Mouse (Mus musculus) brain, embryonic 18.5 days (tissue): ENCODE data around the gene Mrpl49.
A peak's percentile ranks its signal among the peaks of the same experiment; 100 is the strongest.

ENCODE experiments used
- DNase-seq: peaks from one replicate; pipeline ENCODE4 v3.0.0-alpha.2; 2012; ENCODE audit warnings: low read depth, low spot score

The Mrpl49 gene

DNA sequence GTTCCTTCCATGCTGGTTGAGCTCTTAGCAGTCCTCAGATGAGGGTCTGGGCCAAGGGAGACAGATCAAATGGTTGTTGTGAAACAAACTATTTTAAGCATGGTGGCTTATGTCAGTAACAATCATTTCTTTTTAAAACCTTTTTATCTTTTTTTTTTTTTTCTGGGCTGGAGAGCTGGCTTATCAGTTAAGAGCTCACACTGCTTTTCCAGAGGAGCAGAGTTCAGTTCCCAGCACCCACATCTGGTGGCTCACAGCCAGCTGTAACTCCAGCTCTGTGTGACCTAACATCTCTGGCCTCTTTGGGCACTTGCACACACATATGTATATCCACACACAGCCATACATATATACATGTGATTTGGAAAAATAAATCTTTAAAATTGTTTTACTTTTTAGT, 19.9 kb downstream of the Mrpl49 start:
- no peak for DNase-seq

DNA sequence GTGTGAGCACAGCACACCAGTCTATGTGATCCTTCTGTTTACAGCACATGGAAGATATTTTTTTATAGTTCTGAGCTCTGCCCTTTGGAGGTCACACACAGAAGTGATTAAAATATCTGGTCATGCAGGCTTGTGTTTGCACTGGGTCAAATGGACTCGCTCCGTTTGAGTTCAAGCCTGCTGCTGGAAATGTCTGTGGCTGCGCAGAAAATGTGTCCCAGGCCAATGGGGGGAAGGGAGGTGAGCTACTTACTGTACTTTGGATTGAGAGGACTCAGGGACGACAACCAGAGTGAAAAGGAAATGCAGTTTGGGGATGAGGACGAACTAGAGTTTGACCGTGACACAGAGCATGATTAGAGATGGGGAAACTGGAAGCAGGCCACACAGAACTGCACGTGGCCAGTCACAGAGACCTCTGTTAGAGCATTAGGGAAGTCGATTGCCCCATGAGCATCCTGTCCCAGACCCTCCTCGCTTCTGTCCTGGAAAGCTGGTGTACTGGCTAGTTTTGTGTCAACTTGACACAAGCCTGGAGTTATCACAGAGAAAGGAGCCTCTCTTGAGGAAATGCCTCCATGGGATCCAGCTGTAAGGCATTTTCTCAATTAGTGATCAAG, 21.5 kb downstream of the Mrpl49 start:
- DNase-seq: no peak

DNA sequence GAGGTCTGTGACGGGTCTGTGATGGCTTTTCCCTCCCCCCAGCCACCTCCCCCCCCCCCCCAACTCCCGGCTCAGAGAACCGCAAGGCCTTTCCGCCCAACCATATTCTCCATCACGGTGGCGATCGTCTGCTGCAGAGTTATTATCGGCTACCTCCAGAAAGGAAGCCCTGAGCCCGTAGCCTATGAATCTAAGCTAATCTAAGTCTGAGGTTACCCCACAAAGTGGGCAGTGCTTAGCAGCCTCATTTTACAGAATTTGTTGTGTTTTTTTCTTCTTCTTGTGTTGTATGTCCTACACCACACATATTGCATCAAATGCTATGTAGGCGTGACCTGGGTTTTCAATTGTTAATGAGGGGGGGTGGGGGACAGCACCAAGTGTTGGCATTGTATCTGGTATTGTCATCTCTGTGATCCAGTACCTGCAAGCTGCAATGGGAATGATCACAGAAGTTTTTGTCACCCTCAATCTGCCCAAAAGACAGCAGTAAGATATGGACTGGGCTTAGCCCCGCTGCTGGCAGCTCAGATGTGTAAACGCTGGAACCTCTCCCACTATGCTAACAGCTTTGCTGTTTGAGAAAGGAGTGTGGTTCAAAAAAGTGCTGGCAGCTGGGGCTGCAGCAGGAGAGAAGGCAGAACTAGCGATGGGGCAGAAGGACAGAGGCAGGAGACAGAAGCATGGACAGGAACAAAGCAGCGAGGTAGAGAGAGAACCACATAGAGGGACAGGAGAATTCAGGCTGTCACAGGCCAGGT, 26.9 kb downstream of the Mrpl49 start:
- DNase-seq: no peak

DNA sequence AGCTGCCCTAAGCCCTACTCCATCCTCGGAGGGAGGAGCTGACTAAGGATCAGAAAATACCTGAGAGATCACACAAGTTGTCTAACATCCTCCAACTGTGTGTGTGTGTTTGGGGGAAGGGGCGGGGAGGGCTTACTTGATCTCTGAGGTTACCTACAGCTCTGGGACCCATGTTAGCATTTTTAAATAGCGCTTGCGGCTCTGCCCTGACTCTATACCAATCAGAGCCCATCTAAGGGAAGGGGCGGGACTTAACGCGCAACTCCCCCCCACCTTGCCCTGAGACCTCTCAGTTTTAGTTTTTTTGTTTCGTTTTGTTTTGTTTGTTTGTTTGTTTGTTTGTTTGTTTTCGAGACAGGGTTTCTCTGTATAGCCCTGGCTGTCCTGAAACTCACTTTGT, 28.2 kb downstream of the Mrpl49 start:
- no peak for DNase-seq

DNA sequence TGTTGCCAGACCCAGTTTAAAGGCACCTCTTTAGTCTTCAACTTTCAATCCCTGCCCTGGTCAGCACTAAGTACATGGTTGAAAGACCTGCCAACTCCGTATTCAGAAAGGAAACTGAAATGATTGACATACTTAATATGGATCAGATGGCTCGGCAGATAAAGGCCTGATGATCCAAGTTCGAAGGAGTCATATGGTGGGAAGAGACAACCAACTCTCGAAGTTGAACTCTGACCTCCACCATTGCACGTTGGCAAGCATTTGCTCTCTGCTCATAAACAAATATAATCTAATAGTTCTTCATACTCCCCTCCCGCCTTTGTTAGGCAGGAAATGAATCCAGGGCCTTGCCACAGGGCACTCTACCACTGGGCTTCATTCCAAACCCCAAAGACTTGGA, 28.6 kb downstream of the Mrpl49 start:
- DNase-seq: no peak

DNA sequence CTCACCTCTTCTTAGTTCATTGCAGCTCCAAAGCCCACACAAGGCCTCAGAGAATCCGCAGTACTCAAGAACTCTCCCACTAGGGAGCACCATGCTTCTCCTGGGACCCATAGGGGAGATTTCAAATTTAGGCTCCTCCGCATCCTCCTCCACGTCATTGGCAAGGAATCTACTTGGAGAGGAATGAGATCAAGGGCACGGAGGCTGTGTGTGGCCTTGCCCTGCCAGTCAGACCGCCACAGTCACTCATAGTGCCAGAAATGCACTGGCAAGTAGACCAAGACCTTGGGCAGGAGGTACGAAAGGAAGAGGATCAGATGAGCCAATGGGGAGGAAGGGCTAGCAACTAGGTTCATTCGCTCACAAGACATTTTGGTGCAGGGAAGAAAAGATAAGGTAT, 33.7 kb downstream of the Mrpl49 start:
- no peak for DNase-seq

DNA sequence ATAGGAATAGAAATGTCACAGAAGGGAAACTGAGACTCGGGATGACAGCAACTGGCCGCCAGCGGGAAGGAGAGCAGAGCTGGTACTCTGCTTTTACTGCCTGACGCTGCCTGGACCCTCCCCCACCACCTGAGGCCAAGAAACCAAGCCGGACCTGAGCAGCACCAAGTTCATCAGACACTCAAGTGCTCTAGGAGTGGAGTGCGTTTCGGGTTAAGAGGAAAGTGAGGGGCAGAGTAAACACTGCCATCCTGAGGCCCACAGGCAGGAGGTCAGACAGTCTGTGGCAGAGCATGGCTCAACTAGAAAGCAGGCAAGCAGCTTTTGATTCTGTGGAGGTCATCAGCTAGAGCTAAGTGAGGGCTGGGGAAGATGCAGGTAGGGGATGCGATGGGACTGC, 34.5 kb downstream of the Mrpl49 start:
- DNase-seq: no peak

DNA sequence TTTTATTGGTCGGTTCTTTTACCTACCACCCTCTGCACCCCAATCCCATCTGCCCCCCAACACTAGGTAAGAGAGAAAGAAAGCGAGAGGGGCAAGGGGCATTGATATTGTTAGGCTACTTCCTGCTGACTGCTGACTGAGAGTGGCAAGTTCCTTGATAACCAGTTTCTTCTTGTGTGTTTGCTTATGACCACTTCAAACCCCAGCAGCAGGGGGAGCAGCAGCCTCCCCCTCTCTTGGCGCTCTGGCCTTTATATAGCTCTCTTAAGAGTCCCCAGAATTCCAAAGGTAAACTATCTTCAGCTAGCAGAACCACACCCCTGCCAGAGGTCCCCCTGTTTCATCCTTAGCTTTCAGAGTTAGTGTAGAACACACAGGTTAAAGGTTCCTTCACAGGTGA, 37.3 kb downstream of the Mrpl49 start:
- no peak for DNase-seq

DNA sequence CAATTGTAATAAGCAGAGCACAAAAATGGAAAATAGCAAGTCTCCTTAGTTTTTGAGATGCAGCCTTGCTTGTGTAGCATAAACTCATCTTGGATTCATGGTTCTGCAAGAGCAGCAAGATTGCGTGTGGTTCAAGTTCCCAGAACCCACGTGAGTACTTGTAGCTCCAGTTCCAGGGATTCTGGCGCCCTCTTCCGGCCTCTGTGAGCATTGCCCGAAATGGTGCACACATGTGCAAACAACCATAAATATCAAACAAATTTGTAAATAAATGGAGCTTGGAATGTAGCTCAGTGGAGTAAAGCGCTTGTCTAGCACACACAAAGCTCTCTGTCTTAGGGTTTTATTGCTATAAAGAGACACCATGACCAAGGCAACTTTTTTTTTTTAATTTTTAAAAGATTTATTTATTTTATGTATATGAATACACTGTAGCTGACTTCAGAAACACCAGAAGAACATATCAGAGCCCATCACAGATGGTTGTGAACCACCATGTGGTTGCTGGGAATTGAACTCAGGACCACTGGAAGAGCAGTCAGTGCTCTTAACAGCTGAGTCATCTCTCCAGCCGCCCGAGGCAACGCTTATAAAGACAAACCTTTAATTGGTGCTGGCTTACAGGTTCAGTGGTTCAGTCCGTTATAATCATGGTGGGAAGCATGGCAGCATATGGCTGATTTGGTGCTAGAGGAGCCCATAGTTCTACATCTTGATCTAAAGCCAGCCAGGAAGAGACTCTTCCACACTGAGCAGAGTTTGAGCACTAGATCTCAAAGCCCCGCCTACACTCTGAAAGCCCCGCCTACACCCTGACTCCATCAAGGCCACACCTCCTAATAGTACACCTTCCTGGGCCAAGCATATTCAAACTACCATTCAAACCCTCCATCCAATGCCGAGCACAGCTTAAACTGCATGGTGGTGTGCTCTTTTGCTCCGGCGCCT, 39.2 kb downstream of the Mrpl49 start:
- peak; percentile 37 for DNase-seq

DNA sequence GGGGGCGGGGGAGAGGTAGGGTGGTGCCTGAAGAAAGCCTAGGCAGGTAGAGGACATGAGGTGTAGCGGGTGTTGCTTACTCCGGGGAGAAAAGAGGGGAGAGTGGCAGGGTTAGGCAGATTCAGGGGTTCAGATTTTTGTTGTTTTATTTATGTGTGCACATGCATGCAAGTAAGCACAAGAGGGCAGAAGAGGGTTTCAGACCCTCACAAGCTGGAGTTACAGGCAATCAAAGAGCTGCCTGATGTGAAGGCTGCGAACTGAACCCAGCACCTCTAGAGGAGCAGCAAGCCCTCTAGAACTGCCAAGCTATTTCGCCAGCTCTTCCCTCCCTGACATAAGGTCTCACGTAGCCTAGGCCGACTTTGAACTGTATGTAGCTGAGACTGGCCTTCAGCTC, 41.1 kb downstream of the Mrpl49 start:
- no peak for DNase-seq

DNA sequence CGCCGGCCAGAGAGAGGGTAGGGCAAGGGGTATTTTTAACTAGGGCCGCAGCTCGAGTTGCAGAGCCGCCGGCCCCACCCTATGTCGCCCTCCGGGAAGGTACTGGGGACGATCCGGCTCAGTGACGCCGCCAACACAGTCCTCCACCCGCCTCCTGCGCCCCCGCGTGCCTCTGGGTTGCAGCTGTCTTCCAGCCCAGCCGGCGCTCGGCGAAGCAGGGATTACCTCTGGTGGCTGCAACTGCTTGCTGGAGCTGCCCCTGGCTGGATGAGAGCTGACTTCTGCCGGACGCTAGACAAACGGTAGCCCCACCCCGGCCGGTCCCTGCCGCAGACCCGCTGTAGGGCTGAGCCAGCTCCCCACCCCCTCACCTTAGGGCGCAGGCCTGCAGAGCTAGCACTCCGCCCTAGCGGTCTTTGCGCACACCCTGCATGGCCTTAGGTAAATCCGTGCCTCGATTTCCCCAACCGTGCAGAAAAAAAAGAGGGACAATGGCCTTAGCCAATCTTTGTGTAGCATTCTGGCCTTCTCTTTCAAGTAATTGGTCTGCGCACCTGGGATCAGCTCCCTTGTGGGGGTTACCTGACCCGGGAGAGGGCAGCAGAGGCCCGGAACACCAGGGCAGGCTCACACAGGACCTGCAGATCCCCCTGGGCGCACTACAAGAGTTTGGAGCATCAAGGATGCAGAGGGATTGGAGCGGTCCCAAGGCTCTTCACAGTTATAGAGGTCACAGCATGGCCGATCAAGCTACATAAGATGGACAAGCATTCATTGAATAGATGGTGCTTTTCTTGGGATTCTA, 41.9 kb downstream of the Mrpl49 start, which contains the start of gene Capn1:
Capn1 (minus strand) TSS at position 387 of the 805 bp plus-strand sequence.
- DNase-seq: no peak

DNA sequence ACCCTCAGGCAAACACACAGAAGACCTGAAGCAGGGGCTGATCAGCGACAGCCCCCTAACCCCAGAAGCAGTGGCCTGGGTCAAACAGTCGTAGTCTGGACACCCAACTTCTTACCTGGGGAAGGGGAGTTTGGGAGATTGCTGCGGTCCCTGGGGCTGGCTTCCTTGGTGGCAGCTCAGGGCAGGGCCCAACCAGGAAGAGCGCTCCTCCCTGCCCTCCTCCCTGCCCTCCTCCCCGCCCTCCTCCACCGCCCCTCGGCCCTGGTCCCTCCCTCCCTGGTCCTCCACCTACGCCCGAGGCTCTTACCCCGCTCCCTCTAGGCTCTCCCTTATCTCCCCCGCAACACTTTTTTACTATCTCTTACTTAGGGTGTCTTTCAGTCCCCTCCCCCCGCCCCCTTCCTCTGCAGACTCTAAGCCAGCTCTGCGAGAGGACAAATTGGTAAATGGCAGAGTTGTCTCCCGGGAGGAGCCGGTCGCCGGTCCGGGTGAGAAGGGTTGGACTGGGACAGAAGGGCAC, 42.5 kb downstream of the Mrpl49 start:
- no peak for DNase-seq

DNA sequence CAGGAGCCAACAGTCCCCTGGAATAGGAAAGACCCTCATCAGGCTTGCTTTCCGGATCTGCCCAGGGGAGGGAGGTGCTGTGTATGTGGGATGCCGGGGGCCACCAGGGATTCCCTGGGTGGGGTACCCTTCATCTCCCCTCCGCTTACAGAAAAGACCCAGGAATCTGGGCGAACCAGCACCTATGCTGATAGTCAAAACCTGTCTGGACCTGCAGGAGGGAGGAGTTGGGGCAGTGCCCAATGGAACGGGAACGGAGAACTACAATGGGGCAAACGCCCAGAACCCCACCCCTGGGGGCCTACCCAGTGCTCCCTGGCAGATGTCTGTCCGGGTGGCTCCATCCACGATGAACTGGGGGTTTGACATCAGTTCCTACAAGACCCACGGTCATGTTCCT, 43.9 kb downstream of the Mrpl49 start:
- DNase-seq: no peak

DNA sequence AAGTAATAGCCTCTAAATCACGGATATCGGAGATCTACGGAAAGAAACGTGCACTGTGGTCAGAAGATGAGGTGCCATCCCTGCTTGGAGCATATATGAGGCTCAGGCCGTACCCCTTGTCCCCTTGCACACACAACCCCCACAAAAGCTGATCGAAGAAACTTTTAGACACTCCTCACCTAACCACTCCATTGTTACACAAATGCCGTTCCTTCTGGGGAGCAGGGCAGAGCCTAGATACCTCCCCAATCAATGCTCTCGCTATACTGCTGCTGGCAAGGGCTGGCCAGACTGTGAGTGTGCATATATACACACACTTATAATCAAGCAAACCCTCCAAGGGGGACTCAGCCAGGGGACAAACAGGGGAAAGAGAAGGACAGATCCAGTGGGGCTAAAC, 48.4 kb downstream of the Mrpl49 start:
- DNase-seq: no peak

DNA sequence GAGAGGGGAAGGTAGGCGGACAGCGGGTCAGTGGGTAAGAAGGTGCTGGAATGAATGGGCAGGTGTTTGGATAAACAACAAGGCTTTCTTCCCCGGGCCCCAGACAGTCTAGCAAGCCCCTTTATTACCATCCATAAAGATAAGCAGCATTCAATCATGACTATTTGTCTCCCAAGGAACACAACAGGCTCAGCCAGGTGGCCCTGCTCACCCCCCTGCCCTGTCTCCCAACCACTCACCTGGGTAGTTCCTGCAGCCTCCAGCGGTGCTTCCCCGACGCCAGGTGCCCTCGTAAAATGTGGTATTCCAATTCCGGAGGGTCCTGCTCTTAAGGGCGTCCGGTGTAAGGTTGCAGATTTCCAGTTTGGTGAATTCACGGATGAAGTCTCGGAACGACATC, 50.6 kb downstream of the Mrpl49 start:
- DNase-seq: no peak

DNA sequence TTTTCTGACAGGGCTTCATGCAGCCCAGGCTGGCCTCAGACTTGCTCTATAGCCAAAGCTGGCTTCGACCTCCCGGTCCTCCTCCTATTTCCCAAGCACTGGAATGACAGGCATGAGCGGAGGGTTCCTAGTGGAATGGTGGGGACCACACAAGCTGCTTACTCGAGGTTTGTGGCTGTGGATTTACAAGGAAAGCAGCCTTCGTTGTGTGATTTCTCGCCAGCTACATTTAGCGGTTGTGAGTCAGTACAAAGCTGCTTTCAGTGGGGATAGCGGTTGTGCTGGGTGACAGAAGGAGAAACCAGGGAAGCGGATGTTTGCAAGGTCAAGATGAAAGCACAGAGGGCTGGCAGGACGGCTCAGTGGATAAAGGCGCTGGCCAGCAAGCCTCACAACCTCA, 52.0 kb downstream of the Mrpl49 start:
- no peak for DNase-seq
